Mouse (Mus musculus) WW6 (cell line): ENCODE measurements around the gene Rnaseh2c.
A peak's percentile ranks its signal among the peaks of the same experiment; 100 is the strongest.

ENCODE experiments used
- DNase-seq: peaks from one replicate; pipeline ENCODE4 v3.0.0-alpha.2; 2013; ENCODE audit warnings: low read depth, low spot score

The Rnaseh2c gene

GRCm38 (mm10) chr19:5601752-5602541, at the start of gene Rnaseh2c:
Rnaseh2c (plus strand) TSS chr19:5601873.
- peak; percentile 52 for DNase-seq

- DNase-seq = no peak
Observed at GRCm38 (mm10) chr19:5553802-5554201, 47.9 kb upstream of the Rnaseh2c start.

DNA sequence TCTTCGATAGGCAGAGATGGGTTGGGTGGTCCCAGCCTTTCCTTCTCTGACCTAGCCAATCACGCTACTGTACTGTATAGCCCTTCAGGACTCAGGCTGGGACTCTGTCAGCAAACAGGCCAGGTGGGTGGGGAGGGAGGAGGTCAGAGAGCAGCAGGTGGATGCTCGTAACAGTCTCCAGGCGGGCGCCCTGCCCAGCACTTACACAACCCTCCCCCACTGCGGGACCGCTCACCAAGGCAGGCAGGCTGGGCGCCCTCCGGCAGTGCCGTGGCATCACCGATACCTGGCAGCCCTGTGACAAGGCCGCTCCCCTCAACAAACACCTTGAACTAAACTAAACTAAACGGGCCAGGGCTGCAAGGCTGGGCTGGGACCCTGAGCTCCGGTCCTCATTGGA, 47.5 kb upstream of the Rnaseh2c start:
- DNase-seq = no peak

DNA sequence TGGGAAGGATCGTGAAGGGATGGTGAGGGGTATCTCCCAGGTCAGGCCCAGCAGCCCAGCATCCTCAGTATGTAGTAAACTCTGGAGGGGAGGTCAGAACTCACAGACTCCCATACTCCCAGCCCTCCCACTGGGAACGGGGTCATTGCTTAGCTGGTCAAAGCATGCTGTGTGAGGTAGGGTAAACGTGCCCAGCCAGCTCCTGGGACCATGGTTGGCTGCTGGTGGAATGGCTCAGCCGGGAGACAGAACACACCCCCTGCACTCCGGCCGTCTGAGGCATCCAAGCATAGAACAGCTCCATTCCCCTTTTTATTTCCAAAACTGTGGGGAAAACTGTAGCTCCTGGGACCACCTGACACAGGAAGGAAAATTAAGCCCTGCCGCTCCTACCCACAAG, 43.5 kb upstream of the Rnaseh2c start:
- DNase-seq = no peak

DNA sequence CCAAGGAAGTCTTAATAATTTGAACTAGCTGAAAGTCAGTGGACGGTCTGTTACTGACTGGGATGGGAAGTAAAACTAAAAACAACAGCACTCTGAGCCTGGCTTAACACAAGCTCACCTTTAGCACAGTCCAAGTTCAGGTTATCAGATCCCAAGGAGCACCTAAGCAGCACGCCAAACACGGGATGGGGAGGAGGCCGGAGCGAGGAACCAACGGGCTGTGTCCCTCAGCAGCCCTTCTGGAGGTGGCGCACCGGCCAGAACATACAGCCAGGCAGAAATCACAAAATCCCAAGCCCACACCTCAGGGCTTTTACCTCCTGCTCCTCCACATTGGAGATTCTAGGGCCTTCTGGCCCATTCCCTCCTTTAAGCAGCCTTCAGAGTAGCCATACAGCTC, 42.9 kb upstream of the Rnaseh2c start:
- DNase-seq = no peak

GRCm38 (mm10) chr19:5559229-5559628, 42.4 kb upstream of the Rnaseh2c start:
- no peak for DNase-seq

GRCm38 (mm10) chr19:5559631-5560456, 41.8 kb upstream of the Rnaseh2c start:
- no peak for DNase-seq

- no peak for DNase-seq
Observed at GRCm38 (mm10) chr19:5560457-5561041, 41.1 kb upstream of the Rnaseh2c start, which contains the start of gene Ovol1. Ovol1 (minus strand) TSS chr19:5560646.

DNA sequence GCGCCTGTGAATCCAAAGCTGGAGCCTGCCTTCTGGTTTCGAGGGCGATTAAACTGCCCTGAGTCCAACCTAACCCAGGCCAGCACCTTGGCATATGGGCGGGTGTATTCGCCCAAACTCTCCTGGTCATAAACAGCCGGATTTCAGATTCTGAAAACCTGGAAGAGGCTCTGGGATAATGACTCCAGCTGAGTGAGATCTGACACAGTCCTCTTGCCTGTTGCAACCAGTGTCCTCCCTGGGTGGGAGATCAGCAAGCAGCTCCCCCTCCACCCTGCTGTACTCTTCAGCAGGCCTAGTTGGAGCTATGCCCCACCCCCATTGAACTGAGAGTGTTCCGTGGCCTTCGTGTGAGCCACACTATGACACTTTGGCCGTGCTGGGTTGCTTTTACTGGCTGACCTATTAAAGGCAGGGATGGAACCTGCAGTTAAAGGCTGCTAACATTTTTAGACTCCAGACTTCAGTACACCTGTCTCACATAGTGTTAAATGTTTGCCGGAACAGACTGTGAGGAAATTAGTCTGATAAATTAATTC, 40.4 kb upstream of the Rnaseh2c start:
- no peak for DNase-seq

GRCm38 (mm10) chr19:5561886-5562285, 39.8 kb upstream of the Rnaseh2c start:
- DNase-seq = no peak

- no peak for DNase-seq
Observed at GRCm38 (mm10) chr19:5562776-5563175, 38.9 kb upstream of the Rnaseh2c start.

- no peak for DNase-seq
Observed at GRCm38 (mm10) chr19:5566316-5566715, 35.4 kb upstream of the Rnaseh2c start.

GRCm38 (mm10) chr19:5567180-5567533, 34.5 kb upstream of the Rnaseh2c start:
- DNase-seq = no peak

- DNase-seq = peak; percentile 73
Observed at GRCm38 (mm10) chr19:5567534-5568469, 33.9 kb upstream of the Rnaseh2c start, which contains the start of gene Ap5b1. Ap5b1 (plus strand) TSS chr19:5568025.

GRCm38 (mm10) chr19:5568470-5569140, 33.1 kb upstream of the Rnaseh2c start:
- peak; percentile 80 for DNase-seq

GRCm38 (mm10) chr19:5569521-5569920, 32.2 kb upstream of the Rnaseh2c start:
- no peak for DNase-seq

- no peak for DNase-seq
Observed at GRCm38 (mm10) chr19:5570353-5571246, 31.1 kb upstream of the Rnaseh2c start.

DNA sequence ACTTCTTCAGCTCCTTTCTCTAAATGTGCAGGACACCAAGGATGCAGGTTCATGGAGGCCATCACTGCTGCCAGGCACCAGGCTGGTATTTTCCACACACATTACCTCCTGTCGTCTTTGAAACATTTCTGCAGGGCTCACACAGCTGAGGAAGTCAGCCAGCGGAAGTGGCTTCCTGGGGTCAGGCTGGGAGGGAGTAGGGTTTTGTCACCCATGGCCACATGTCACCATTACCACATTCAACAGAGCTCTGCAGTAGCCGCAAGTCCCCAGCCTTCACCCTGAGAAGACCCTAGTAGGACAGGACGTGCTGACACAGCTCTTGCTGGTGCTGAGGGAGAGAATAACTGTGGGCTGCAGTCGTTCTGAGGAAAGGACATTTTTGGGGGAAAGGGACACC, 29.8 kb upstream of the Rnaseh2c start:
- DNase-seq = no peak
